Mouse (Mus musculus): Measurements from ENCODE around the gene Gm11555.

DNA sequence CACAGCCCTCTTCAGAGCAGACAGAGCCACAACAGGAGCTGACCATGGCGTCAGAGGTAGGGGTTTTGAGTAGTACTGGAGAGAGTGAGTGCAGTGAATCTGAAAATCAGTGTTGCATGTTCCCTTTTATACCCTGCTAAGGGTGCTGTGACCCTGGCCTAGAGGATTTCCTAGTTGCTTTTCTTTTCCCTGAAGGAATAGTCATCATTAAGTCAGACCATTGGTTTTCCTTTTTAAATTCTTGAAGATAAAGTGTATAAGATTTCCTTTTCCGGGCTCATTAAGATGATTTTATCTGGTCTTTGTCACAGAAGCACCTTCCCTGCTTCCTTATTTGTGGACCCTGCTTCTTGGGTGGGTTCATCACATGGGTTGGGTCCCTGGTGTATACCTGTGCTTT lies at the start of gene Gm11555:
- no peak for TF ChIP-seq CTCF (IDR thresholded peaks at IDR 0.05; ENCODE audit: control insufficient read depth, insufficient read depth, low read length)
- no peak for TF ChIP-seq POLR2A (IDR thresholded peaks at IDR 0.05; ENCODE audit: borderline replicate concordance, control insufficient read depth, low read depth, low read length)

Measured in bone marrow, adult 2 months (tissue).